Mouse (Mus musculus): ENCODE measurements around the gene Slc23a4.

DNA sequence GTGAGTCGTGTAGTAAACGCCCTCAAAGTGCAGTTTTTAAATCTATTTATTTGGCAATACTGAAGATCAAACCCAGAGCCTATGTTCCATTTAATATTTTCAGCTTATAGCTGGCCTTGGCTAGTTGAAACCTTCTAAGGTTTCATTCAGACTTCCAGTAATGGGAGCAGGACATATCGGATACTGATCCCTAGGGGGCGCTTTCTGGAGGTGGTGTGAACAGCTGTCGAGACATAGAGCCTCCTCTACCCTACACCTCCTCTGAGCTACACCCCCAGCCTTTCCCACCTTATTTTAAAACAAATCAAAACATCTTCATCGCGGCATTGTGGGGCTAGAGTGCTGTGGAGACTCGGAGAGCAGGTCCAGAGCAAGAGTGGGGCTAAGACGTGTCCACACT lies 7.5 kb downstream of the Slc23a4 start:
- TF ChIP-seq CTCF (IDR thresholded peaks at IDR 0.05) (peak; percentile 10; the same call in 1 of the 2 replicates), EP300 (IDR thresholded peaks at IDR 0.05) (no peak)

Data from lung, postnatal 0 days (tissue).